Mouse (Mus musculus) embryonic facial prominence, embryonic 15.5 days (tissue): ENCODE results near the gene Pms2. TPM values are rescaled to one million over a fixed set of nuclear protein-coding genes. Genes with fewer than 3 reads are reported as not detected.

ENCODE experiments used
- ATAC-seq: fragments of 200-750 bp; cut with Nextera tagmentation; 2 replicates; pipeline ENCODE4 v1.8.0; 2017; ENCODE audit warnings: low read depth, moderate TSS enrichment; ENCODE audit not compliant: insufficient number of reproducible peaks, low FRiP score, low TSS enrichment
- H3K27ac ChIP-seq: fragments of 300-500 bp; sonication (generic); replicated peaks from 2 replicates; pipeline ENCODE4 v1.5.1; 2015; ENCODE audit warnings: mild to moderate bottlenecking, inconsistent platforms
- H3K27me3 ChIP-seq: fragments of 300-500 bp; sonication (generic); 2 replicates; pipeline ENCODE4 v1.6.1; 2015; ENCODE audit warnings: inconsistent platforms
- H3K36me3 ChIP-seq: fragments of 300-500 bp; sonication (generic); 2 replicates; pipeline ENCODE4 v1.6.1; 2015; ENCODE audit warnings: mild to moderate bottlenecking, inconsistent platforms
- H3K4me1 ChIP-seq: fragments of 300-500 bp; sonication (generic); 2 replicates; pipeline ENCODE4 v1.6.1; 2015; ENCODE audit warnings: inconsistent platforms
- H3K4me2 ChIP-seq: fragments of 300-500 bp; sonication (generic); replicated peaks from 2 replicates; pipeline ENCODE4 v1.6.1; 2015; ENCODE audit warnings: mild to moderate bottlenecking, inconsistent platforms
- H3K4me3 ChIP-seq: fragments of 300-500 bp; sonication (generic); replicated peaks from 2 replicates; pipeline ENCODE4 v1.5.1; 2015; ENCODE audit warnings: mild to moderate bottlenecking, inconsistent platforms
- H3K9ac ChIP-seq: fragments of 300-500 bp; sonication (generic); 2 replicates; pipeline ENCODE4 v1.6.1; 2015; ENCODE audit warnings: inconsistent platforms
- H3K9me3 ChIP-seq: fragments of 300-500 bp; sonication (generic); replicated peaks from 2 replicates; pipeline ENCODE4 v1.6.1; 2016; ENCODE audit warnings: inconsistent platforms
- whole genome bisulfite sequencing: fragments of 180-500 bp; shearing (Covaris S2); methylation state at CpG from one replicate; pipeline ENCODE4 v1.1.7; 2015; 5-methylcytosine and 5-hydroxymethylcytosine counted together
- polyA plus RNA-seq: library from polyadenylated mRNA; unstranded; fragments of >200 nt; fragmentation: Nextera tagmentation; extraction: Ambion mirVana; gene quantifications from 2 replicates; pipeline ENCODE4 v1.2.1, GENCODE M21; 2015

Gene Pms2
- polyA plus RNA-seq, 1 experiment from 2014 or later: 27.1 TPM

DNA sequence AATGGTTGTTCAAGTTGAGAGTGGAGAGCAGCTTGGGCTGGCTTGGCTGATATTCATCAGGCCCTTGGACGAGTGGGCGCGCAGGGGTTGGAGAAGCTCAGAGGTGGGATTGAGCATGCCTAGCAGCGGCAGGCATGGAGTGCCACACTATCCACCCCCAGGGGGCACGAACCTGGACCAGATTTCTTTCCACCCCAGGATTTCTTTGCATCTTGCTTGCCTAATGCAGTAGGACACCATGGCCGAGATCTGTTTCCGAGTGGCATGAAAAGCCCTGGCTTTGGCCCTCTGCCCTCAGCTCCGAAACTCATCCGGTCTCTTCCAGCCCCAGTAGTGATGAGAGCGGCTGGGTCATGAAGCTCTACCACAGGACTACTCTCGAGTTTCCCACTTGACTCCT is 23.6 kb downstream of the Pms2 start:
- Histone ChIP-seq H3K36me3 (peaks cover 34% of the 10 kb centered on the region), H3K4me3 (no peak overlapping the region), H3K27ac (no peak overlapping the region), H3K4me1 (no peaks in the 10 kb centered on the region), H3K27me3 (no peaks in the 10 kb centered on the region), H3K9ac (no peak overlapping the region), H3K4me2 (no peak overlapping the region), H3K9me3 (no peaks in the 10 kb centered on the region)
- 82% methylated on average over 11 of the region's 11 CpGs for WGBS
- ATAC-seq: no peak

DNA sequence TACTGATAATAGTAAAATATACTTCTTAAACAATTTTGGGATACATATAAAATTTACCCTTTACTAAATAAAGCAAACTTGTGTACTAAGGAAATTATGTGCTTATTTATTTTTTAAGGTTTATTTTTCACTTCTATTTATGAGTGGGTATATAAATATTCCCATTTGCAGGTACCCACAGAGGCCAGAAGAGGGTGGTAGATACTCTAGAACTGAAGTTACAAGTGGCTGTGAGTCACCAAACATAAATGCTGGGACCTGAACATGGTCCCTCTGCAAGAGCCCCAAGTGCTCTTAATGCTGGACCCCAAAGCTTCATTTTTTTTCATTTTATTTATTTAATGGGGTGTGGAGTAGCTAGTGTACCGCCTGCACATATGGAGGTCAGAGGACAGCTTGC is 24.1 kb downstream of the Pms2 start:
- no peaks in the 10 kb centered on the region for H3K9me3 ChIP-seq
- no peaks in the 10 kb centered on the region for H3K27me3 ChIP-seq
- peaks cover 30% of the 10 kb centered on the region for H3K36me3 ChIP-seq
- no peak for ATAC-seq
- H3K4me2 ChIP-seq: no peak overlapping the region
- WGBS: 91% methylated on average over 1 of the region's 1 CpGs
- no peak overlapping the region for H3K4me3 ChIP-seq
- H3K9ac ChIP-seq: no peak overlapping the region
- no peaks in the 10 kb centered on the region for H3K4me1 ChIP-seq
- no peak overlapping the region for H3K27ac ChIP-seq

DNA sequence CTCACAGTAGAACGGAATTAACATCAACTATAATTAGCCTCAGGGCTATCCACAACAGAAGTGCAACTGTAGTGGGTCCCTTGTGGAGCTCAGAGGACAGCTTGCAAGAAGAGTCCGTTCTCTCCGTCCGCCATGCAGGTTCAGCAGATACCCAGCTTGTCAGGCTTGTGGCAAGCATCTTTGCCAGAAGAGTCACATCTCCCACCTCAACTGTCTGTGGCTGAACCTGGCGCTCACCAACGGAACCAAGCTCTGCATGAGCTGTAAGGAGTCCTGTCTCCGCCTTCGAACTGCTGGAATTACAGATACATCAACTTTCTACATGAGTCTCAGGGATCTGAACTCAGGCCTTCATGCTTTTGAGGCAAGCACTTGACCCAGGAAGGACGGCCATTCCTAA is 26.4 kb downstream of the Pms2 start:
- Histone ChIP-seq H3K4me2 (no peak overlapping the region), H3K9ac (no peak overlapping the region), H3K9me3 (no peaks in the 10 kb centered on the region), H3K36me3 (peaks cover 9% of the 10 kb centered on the region), H3K4me3 (no peak overlapping the region), H3K27me3 (no peaks in the 10 kb centered on the region), H3K4me1 (no peaks in the 10 kb centered on the region), H3K27ac (no peak overlapping the region)
- ATAC-seq: no peak
- WGBS: 82% methylated on average over 9 of the region's 9 CpGs

DNA sequence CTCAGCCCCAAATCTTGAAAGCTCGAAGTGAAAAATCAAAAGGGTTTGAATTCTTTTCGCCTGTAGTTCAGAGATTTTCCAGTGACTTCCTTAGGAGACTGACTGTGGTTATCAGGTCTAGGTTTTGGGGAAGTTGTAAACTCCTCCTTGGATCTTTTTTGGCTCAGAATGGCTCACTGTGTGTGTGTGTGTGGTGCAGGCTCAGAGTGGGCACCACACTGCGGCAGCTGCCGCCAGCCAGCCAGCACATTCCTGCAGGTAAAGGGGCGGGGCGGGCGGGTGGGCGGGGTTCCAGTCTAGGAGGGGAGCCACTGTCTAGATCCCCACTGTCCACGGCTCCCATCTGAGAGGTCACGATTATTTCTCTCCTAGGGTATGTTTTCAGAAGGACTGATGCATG is 31.8 kb downstream of the Pms2 start:
- Histone ChIP-seq H3K9ac (no peak overlapping the region), H3K9me3 (no peaks in the 10 kb centered on the region), H3K27ac (no peak overlapping the region), H3K4me2 (no peak overlapping the region), H3K27me3 (no peaks in the 10 kb centered on the region), H3K4me1 (no peaks in the 10 kb centered on the region), H3K36me3 (no peaks in the 10 kb centered on the region), H3K4me3 (no peak overlapping the region)
- WGBS: 18% methylated on average over 10 of the region's 10 CpGs
- no peak for ATAC-seq

DNA sequence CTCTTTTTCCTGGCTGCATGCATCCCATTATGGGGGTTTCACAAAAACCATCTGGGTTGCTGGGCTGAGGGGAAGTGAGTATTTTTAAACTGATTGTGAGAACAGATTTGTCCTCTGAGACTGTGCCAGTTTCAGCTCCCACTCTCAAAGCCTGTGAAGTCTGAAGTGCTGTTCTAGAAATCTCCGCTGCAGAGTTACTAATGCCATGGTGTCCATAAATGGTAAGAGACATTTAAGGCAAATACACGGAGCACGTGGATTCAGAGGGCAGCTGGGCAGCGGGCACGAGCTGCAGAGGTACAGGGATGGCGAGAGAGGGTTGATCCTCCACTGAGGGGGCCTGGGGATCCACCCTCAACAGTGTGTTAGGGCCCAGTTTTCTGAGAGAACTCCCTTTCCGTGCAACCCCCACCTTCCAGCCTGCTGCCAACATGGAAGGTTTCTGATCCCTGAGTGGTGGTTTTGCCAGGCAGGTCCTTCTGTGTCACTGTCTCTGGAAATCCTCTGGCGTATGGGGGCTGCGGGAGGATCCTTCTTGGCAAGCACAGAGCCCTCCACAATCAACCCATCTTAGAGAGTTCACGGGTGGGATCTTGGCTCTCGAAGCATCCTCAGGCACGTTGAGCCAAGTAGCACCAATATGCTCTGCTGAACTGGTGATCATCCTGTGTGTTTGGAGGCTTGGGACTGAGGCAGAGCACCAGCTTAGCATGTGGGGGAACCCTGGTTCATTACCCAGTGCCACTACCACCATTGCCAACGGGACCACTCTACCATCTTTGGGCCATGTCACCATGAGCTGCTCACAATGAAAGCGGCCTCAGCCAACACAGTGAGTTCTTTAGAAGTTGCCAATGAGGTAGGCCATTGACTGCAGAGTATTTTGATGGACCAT is 33.7 kb downstream of the Pms2 start:
- Histone ChIP-seq H3K4me2 (no peak overlapping the region), H3K4me1 (no peaks in the 10 kb centered on the region), H3K27ac (no peak overlapping the region), H3K9ac (no peak overlapping the region), H3K4me3 (no peak overlapping the region), H3K9me3 (no peaks in the 10 kb centered on the region), H3K36me3 (no peaks in the 10 kb centered on the region), H3K27me3 (no peaks in the 10 kb centered on the region)
- no peak for ATAC-seq
- WGBS: 84% methylated on average over 14 of the region's 14 CpGs

DNA sequence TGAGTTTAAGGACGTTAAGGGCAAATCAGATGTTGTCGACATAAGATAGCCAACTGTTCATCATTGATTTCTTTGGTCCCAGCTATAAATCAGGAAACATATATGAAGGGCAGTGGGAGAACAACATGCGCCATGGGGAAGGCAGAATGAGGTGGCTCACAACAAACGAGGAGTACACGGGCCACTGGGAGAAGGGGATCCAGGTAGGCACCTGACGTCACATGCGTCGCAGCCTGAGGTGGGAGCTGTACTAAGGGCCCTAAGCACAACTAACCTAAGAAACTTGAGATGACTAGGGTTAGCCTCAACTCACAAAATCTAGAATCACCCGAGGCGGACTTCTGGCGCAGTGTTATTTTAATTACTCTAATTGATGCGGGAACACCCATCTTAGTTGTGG is 38.6 kb downstream of the Pms2 start:
- 83% methylated on average over 12 of the region's 12 CpGs for WGBS
- ATAC-seq: no peak

DNA sequence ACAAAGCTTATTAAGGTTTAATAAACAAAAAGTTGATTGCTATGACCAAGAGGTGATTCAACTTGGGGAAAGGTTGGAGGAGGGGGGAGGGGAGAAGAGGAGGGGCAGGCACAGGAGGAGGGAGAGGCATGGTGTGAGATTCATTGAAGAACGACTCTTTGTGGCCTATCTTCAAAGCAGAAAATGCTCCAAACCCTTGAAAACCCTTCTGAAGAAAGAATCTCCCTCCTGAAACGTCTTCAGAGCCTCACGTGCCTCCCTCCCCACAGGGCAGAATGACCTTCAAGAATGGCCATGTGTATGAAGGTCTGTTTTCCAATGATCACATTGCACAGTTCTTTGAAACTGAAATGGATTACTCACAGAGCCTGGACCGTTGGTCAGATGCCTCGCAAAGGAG is 40.3 kb downstream of the Pms2 start:
- Histone ChIP-seq H3K9ac (no peak overlapping the region), H3K9me3 (no peaks in the 10 kb centered on the region), H3K36me3 (no peaks in the 10 kb centered on the region), H3K27me3 (no peaks in the 10 kb centered on the region), H3K4me1 (no peaks in the 10 kb centered on the region), H3K4me3 (no peak overlapping the region), H3K4me2 (no peak overlapping the region), H3K27ac (no peak overlapping the region)
- WGBS: 43% methylated on average over 5 of the region's 5 CpGs
- ATAC-seq: no peak

More for the DNA sequence above, 38.6 kb downstream of the Pms2 start:
- Histone ChIP-seq H3K4me1 (no peaks in the 10 kb centered on the region), H3K4me2 (no peak overlapping the region), H3K9ac (no peak overlapping the region), H3K27me3 (no peaks in the 10 kb centered on the region), H3K9me3 (no peaks in the 10 kb centered on the region), H3K36me3 (no peaks in the 10 kb centered on the region), H3K27ac (no peak overlapping the region), H3K4me3 (no peak overlapping the region)

DNA sequence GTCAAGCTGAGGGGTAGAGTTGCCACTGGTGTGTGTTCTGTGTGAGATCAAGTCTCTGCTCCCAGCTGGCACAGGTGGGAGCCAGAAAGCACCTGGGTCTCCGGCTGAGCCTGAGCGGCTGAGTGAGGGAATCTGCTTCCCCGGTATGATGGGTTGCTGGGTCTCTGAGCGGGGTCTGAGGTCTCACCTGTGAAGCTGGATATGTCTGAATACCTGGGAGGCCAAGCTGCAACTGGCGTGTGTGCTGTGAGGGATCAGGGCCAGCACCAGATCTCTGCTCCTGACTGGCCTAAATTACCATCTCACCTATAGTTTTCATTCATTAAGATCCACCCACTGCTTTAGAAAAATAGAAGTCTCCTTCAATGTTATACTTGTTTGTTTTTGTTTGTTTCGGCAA is 47.3 kb downstream of the Pms2 start:
- no peaks in the 10 kb centered on the region for H3K36me3 ChIP-seq

DNA sequence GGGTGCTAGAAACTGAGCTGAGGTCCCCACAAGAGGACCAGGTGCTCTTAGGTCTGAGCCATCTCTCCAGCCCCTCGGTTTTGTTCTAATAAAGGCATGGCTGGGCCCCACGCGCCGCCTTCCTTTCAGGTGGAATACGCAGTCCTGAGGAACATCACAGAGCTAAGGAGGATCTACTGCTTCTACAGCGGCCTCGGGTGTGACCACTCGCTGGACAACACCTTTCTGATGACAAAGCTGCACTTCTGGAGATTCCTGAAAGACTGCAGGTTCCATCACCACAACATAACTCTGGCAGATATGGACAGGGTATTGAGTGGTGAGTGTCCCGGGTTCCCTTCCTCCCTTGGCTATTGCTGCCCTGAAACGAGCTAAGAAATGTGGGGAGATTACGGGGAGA is 49.8 kb downstream of the Pms2 start:
- no peak overlapping the region for H3K4me2 ChIP-seq
- H3K27me3 ChIP-seq: no peaks in the 10 kb centered on the region
- no peaks in the 10 kb centered on the region for H3K9me3 ChIP-seq
- ATAC-seq: no peak
- H3K4me1 ChIP-seq: no peaks in the 10 kb centered on the region
- no peak overlapping the region for H3K4me3 ChIP-seq
- H3K9ac ChIP-seq: no peak overlapping the region
- no peak overlapping the region for H3K27ac ChIP-seq
- WGBS: 91% methylated on average over 11 of the region's 11 CpGs
- H3K36me3 ChIP-seq: no peaks in the 10 kb centered on the region

More for the DNA sequence above, 47.3 kb downstream of the Pms2 start:
- ATAC-seq: no peak
- no peak overlapping the region for H3K4me2 ChIP-seq
- H3K9me3 ChIP-seq: no peaks in the 10 kb centered on the region
- H3K27ac ChIP-seq: no peak overlapping the region
- no peaks in the 10 kb centered on the region for H3K27me3 ChIP-seq
- H3K4me1 ChIP-seq: no peaks in the 10 kb centered on the region
- H3K4me3 ChIP-seq: no peak overlapping the region
- WGBS: 92% methylated on average over 6 of the region's 6 CpGs
- no peak overlapping the region for H3K9ac ChIP-seq

DNA sequence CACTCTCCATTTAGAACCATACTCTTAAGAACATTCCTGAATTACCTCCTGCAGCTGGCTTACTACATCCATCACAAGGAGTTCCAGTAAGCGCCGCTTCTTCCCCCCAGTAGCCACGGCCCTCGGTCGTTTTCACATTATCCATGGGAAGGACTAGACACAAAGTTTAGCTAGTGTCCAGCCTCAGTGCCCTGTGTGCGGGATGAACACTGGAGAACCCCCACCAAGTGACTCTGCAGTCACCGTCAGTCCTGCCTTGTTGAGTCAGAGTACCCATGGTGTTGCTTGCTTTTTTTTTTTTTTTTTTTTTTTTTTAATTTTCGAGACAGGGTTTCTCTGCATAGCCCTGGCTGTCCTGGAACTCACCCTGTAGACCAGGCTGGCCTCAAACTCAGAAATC is 51.4 kb downstream of the Pms2 start:
- Histone ChIP-seq H3K27ac (no peak overlapping the region), H3K27me3 (no peaks in the 10 kb centered on the region), H3K9me3 (no peaks in the 10 kb centered on the region), H3K4me3 (no peak overlapping the region), H3K4me1 (no peaks in the 10 kb centered on the region), H3K4me2 (no peak overlapping the region), H3K9ac (no peak overlapping the region), H3K36me3 (no peaks in the 10 kb centered on the region)
- WGBS: 86% methylated on average over 7 of the region's 8 CpGs
- ATAC-seq: no peak

DNA sequence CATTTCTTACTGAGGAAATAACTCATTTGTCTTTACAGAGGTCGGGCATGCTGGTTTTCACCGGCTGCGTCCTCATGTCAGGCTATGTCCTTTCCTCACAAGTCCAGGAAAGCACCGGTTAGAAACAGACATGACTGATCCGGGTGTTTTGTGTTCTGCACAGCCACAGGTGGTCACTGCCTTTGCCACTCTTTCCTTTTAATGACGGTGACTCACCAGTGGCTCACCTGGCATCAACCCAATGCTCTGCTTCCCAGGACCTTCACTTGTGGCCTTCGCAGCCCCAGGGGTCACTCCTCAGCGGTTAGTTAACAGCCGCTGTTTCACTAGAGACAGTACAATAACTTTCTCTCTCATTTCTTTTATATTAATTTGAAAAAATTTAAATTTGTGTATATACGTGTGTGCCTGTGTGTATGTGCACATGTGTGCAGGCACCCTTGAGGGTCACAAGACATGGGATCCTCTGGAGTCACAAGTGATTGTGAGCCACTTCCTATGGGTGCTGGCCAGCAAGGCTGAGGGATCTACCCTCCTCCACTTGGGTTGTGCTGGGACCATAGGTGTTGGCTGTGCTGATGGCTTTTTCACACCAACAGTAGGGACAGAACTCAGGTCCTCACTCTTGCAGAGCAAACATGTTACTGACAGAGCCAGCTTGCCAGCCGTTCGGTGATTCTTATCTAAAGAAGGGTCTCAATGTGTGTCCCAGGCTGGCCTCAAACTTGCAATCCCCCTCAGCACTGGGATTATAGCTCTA is 56.0 kb downstream of the Pms2 start:
- no peak for ATAC-seq
- Histone ChIP-seq H3K9ac (no peak overlapping the region), H3K4me3 (no peak overlapping the region), H3K4me2 (no peak overlapping the region), H3K4me1 (no peaks in the 10 kb centered on the region), H3K36me3 (no peaks in the 10 kb centered on the region), H3K27ac (no peak overlapping the region), H3K27me3 (no peaks in the 10 kb centered on the region), H3K9me3 (no peaks in the 10 kb centered on the region)
- WGBS: 87% methylated on average over 12 of the region's 12 CpGs
